ENCODE assay signal across 8 mouse cellular contexts in the genomic region with DNA sequence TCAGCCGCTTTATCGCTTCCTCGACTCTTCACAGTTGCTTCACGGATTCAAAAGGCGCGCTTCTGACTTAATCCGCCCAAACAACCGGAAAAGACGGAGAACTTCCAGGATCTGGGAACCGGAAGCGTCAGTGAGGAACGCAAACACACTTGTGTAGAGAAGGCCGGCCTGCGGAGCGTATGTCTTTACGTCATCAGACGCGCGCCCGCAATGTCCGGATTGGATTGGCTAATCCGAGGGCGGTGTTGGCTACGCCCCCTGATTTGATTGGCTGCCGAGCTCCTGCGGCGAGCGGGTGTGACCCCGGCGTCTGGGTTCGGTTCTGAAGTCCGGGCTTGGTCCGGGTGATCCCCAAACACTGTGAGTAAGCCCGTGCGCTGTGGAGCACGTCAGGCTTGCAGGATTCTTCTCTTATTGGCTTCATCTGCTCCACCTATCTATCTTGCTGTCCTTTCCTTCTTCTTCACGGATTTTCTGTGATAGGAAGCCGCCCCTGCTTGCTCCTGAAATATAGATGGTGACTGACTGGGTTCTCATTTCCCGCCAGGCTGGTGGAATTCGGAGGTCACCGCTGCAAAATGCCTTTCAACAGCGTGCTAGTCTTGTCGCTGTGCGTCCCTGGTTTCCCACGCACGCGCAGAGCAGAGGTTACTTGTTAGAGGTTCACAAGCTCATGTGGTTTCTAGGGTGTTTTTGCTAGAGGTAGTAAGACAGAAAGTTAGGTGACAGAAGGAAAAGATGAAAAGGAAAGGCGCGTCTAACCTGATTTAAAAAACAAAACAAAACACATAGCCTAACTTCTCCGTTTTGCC. TPM values are rescaled to one million over a fixed set of nuclear protein-coding genes. Genes with fewer than 3 reads are reported as not detected.
DNase-seq lines count a peak whose midpoint lies in the region; ATAC-seq lines count a peak whose summit lies in the region.

TSS of gene Mut (plus strand) at position 266 of the 812 bp plus-strand sequence.
TSS of gene Cenpq (minus strand) at position 628 of the 812 bp plus-strand sequence.

- peak; percentile 93 for ATAC-seq in CD4-positive, CD25-positive, alpha-beta regulatory T cell, adult 4 months
- ATAC-seq in heart, embryonic 14.5 days (ENCODE audit: insufficient number of reproducible peaks, insufficient read depth, low FRiP score, low read depth): peak; percentile 100
- ATAC-seq in liver, embryonic 13.5 days (ENCODE audit: low read depth): peak; percentile 99
- peak; percentile 100 for ATAC-seq in stomach, embryonic 16.5 days (ENCODE audit: insufficient read depth, low FRiP score)

- H3K4me1 ChIP-seq in heart, embryonic 14.5 days (ENCODE audit: control insufficient read depth in 2 of 2, insufficient read depth in 2 of 2, low read length in 2 of 2): peaks cover 0 to 3% of the 10 kb centered on the region in 2 experiments; a peak in 1 of 4 replicates
- H3K4me1 ChIP-seq in liver, embryonic 13.5 days (replicated peaks): peaks cover 12% of the 10 kb centered on the region
- H3K4me1 ChIP-seq in stomach, embryonic 16.5 days (ENCODE audit: control insufficient read depth, insufficient read depth, low read length): peaks cover 6% of the 10 kb centered on the region; the same call in 1 of the 2 replicates

- peak within 1 kb of the TSS; percentile 90 for H3K4me2 ChIP-seq in heart, embryonic 14.5 days (ENCODE audit: low read length)
- H3K4me2 ChIP-seq in liver, embryonic 13.5 days: peak within 1 kb of the TSS; percentile 76
- peak within 1 kb of the TSS; percentile 75 for H3K4me2 ChIP-seq in stomach, embryonic 16.5 days (ENCODE audit: low read depth, low read length)

- H3K9ac ChIP-seq in heart, embryonic 14.5 days (ENCODE audit: low read length): peak within 1 kb of the TSS; percentile 80
- peak within 1 kb of the TSS; percentile 81 for H3K9ac ChIP-seq in liver, embryonic 13.5 days
- H3K9ac ChIP-seq in stomach, embryonic 16.5 days (ENCODE audit: low read length): peak within 1 kb of the TSS; percentile 75

- under 1% methylated on average over 50 of the region's 50 CpGs for WGBS in heart, embryonic 14.5 days
- under 1% methylated on average over 50 of the region's 50 CpGs for WGBS in liver, embryonic 13.5 days (ENCODE audit: insufficient replicate concordance)
- WGBS in stomach, embryonic 16.5 days: under 1% methylated on average over 50 of the region's 50 CpGs

- H3K9me3 ChIP-seq in heart, embryonic 14.5 days (ENCODE audit: control insufficient read depth, low read length): no peaks in the 10 kb centered on the region
- no peaks in the 10 kb centered on the region for H3K9me3 ChIP-seq in liver, embryonic 13.5 days (replicated peaks)
- H3K9me3 ChIP-seq in stomach, embryonic 16.5 days (replicated peaks; ENCODE audit: control insufficient read depth, low read length): no peaks in the 10 kb centered on the region

- DNase-seq in c-Kit-negative CD71-positive TER-119-positive erythroid progenitor cells, embryonic 14.5 days (ENCODE audit: low read depth, low spot score): peak; percentile 95
- peak; percentile 98 for DNase-seq in fibroblast of lung, adult 2 months (ENCODE audit: low read depth)
- DNase-seq in kidney, postnatal 14 days: peak; percentile 99
- peak; percentile 94 for DNase-seq in liver, embryonic 13.5 days
- peak; percentile 94 for DNase-seq in neural tube, embryonic 10.5 days (ENCODE audit: extremely low spot score, low spot score)

- H3K27ac ChIP-seq in heart, embryonic 14.5 days (replicated peaks in 1 of 2; ENCODE audit: control insufficient read depth in 1 of 2, insufficient read depth in 1 of 2, low read depth in 2 of 2, low read length in 2 of 2): peak within 1 kb of the TSS; percentile 96 to 100
- H3K27ac ChIP-seq in liver, embryonic 13.5 days: peak within 1 kb of the TSS; percentile 94
- peak within 1 kb of the TSS; percentile 96 for H3K27ac ChIP-seq in stomach, embryonic 16.5 days (ENCODE audit: low read length)

- peak within 1 kb of the TSS; percentile 72 to 95 for H3K4me3 ChIP-seq in heart, embryonic 14.5 days (ENCODE audit: control insufficient read depth in 1 of 2, insufficient read depth in 1 of 2, low read depth in 1 of 2, low read length in 2 of 2)
- H3K4me3 ChIP-seq in liver, embryonic 13.5 days (replicated peaks): peak within 1 kb of the TSS; percentile 81
- H3K4me3 ChIP-seq in stomach, embryonic 16.5 days (replicated peaks; ENCODE audit: low read length): peak within 1 kb of the TSS; percentile 78

- H3K27me3 ChIP-seq in heart, embryonic 14.5 days (ENCODE audit: control insufficient read depth, insufficient read depth, low read length): no peaks in the 10 kb centered on the region
- no peaks in the 10 kb centered on the region for H3K27me3 ChIP-seq in liver, embryonic 13.5 days
- H3K27me3 ChIP-seq in stomach, embryonic 16.5 days (ENCODE audit: control insufficient read depth, insufficient read depth, low read length): no peaks in the 10 kb centered on the region

- H3K36me3 ChIP-seq in heart, embryonic 14.5 days (ENCODE audit: control insufficient read depth, insufficient read depth, low read length): peaks cover 43% of the 10 kb centered on the region
- H3K36me3 ChIP-seq in liver, embryonic 13.5 days: peaks cover 32% of the 10 kb centered on the region
- peaks cover 2% of the 10 kb centered on the region; the same call in 1 of the 2 replicates for H3K36me3 ChIP-seq in stomach, embryonic 16.5 days (ENCODE audit: control insufficient read depth, insufficient read depth, low read length)

RNA-seq across cellular contexts. Expression of gene Mut, which starts in this region (rescaled TPM):
- polyA plus RNA-seq in CD4-positive, CD25-positive, alpha-beta regulatory T cell, adult 4 months (2017; shearing (Covaris generic)): 10 to 100 TPM; 18.3 to 19.6 TPM
- polyA plus RNA-seq in heart, embryonic 14.5 days (2014; fragmentation: Nextera tagmentation; extraction: Ambion mirVana): 40.9 and 42.5 TPM in 2 replicates
- polyA plus RNA-seq in liver, embryonic 13.5 days (2015; fragmentation: Nextera tagmentation; extraction: Ambion mirVana): 26.8 and 33.5 TPM in 2 replicates
- polyA plus RNA-seq in stomach, embryonic 16.5 days (2015; fragmentation: Nextera tagmentation; extraction: Ambion mirVana): 42.8 and 44.7 TPM in 2 replicates

RNA-seq across cellular contexts. Expression of gene Cenpq, which starts in this region (rescaled TPM):
- polyA plus RNA-seq in CD4-positive, CD25-positive, alpha-beta regulatory T cell, adult 4 months (2017; shearing (Covaris generic)): 10 to 100 TPM; 34.2 to 35.1 TPM
- polyA plus RNA-seq in heart, embryonic 14.5 days (2014; fragmentation: Nextera tagmentation; extraction: Ambion mirVana): 15.0 and 16.3 TPM in 2 replicates
- polyA plus RNA-seq in liver, embryonic 13.5 days (2015; fragmentation: Nextera tagmentation; extraction: Ambion mirVana): 28.3 and 35.7 TPM in 2 replicates
- polyA plus RNA-seq in stomach, embryonic 16.5 days (2015; fragmentation: Nextera tagmentation; extraction: Ambion mirVana): 18.6 TPM in 2 replicates

Comparison
In these comparisons a context has a peak if more than half of its experiments do, and no peak if none do; other contexts are left out.
1. Peak in every context shown above with its lines: DNase-seq, ATAC-seq, H3K4me3 ChIP-seq and H3K27ac ChIP-seq.